Mouse (Mus musculus) hindbrain, postnatal 0 days (tissue): Measurements from ENCODE around the gene Dgcr2. TPM values are rescaled to one million over a fixed set of nuclear protein-coding genes. Genes with fewer than 3 reads are reported as not detected.

Experiments
- ATAC-seq: fragments of 200-750 bp; cut with Nextera tagmentation; 2 replicates; pipeline ENCODE4 v1.8.0; 2017; ENCODE audit warnings: mild to moderate bottlenecking, moderate TSS enrichment, moderate library complexity
- DNase-seq: peaks from one replicate; pipeline ENCODE4 v3.0.0-alpha.2; 2015; ENCODE audit warnings: low spot score
- H3K27ac ChIP-seq: fragments of 300-500 bp; sonication (generic); 2 replicates; pipeline ENCODE4 v1.5.1; 2014; ENCODE audit warnings: mild to moderate bottlenecking
- H3K27me3 ChIP-seq: fragments of 300-500 bp; sonication (generic); 2 replicates; pipeline ENCODE4 v1.6.1; 2014; ENCODE audit warnings: low read length, mixed read lengths; ENCODE audit not compliant: insufficient read depth
- H3K36me3 ChIP-seq: fragments of 300-500 bp; sonication (generic); 2 replicates; pipeline ENCODE4 v1.6.1; 2014; ENCODE audit warnings: low read length, mixed read lengths; ENCODE audit not compliant: insufficient read depth
- H3K4me1 ChIP-seq: fragments of 300-500 bp; sonication (generic); 2 replicates; pipeline ENCODE4 v1.6.1; 2014; ENCODE audit warnings: antibody characterized with exemption, low read length, mixed read lengths; ENCODE audit not compliant: insufficient read depth
- H3K4me2 ChIP-seq: fragments of 300-500 bp; sonication (generic); 2 replicates; pipeline ENCODE4 v1.6.1; 2014; ENCODE audit warnings: low read depth, mild to moderate bottlenecking, low read length, moderate library complexity, mixed read lengths
- H3K4me3 ChIP-seq: fragments of 300-500 bp; sonication (generic); 2 replicates; pipeline ENCODE4 v1.5.1; 2014; ENCODE audit warnings: low read length
- H3K9ac ChIP-seq: fragments of 300-500 bp; sonication (generic); replicated peaks from 2 replicates; pipeline ENCODE4 v1.6.1; 2014; ENCODE audit warnings: mild to moderate bottlenecking, low read length, moderate library complexity, mixed read lengths
- H3K9me3 ChIP-seq: fragments of 300-500 bp; sonication (generic); 2 replicates; pipeline ENCODE4 v1.6.1; 2016; ENCODE audit warnings: low read length, mixed read lengths
- CTCF ChIP-seq: IDR thresholded peaks from 2 replicates; pipeline ENCODE4 v1.5.1; 2016; ENCODE audit warnings: antibody characterized with exemption, control low read depth, low read depth
- WGBS: fragments of 180-500 bp; shearing (Covaris S2); extraction: QIAGEN DNeasy Blood & Tissue Kit; methylation state at CpG from one replicate; pipeline ENCODE4 v1.1.7; 2014; 5-methylcytosine and 5-hydroxymethylcytosine counted together
- polyA plus RNA-seq: library from polyadenylated mRNA; unstranded; fragments of >200 nt; fragmentation: Nextera tagmentation; extraction: Ambion mirVana; gene quantifications from 2 replicates; pipeline ENCODE4 v1.2.1, GENCODE M21; 2015
- total RNA-seq: library from RNA; depleted of rRNA; stranded (reverse); fragments of >200 nt; gene quantifications from 2 replicates; pipeline ENCODE4 v1.2.3, GENCODE M21; 2014

Dgcr2 gene
- total and polyA plus RNA-seq, 2 experiments from 2014 or later: 88.8 to 199 TPM

- TF ChIP-seq CTCF: no peak
- H3K27ac ChIP-seq: peak within 1 kb of the TSS; percentile 84
- peaks cover 11% of the 10 kb centered on the region for H3K4me1 ChIP-seq
- under 1% methylated on average over 47 of the region's 47 CpGs for WGBS
- H3K27me3 ChIP-seq: no peaks in the 10 kb centered on the region
- H3K9ac ChIP-seq: peak within 1 kb of the TSS; percentile 81
- peaks cover 15% of the 10 kb centered on the region; the same call in 1 of the 2 replicates for H3K36me3 ChIP-seq
- ATAC-seq (peak; percentile 74), DNase-seq (peak; percentile 83)
- H3K4me3 ChIP-seq: peak within 1 kb of the TSS; percentile 85
- peak within 1 kb of the TSS; percentile 80 for H3K4me2 ChIP-seq
- no peaks in the 10 kb centered on the region for H3K9me3 ChIP-seq
These were observed 29.8 kb upstream of the Dgcr2 start, which contains the start of gene Slc25a1 for GRCm38 (mm10) chr16:17928087-17928580. Gene Slc25a1 (minus strand): TSS chr16:17928219.

GRCm38 (mm10) chr16:17927351-17928082 lies 29.2 kb upstream of the Dgcr2 start:
- peaks cover 15% of the 10 kb centered on the region; the same call in 1 of the 2 replicates for H3K36me3 ChIP-seq
- no peak for TF ChIP-seq CTCF
- H3K9ac ChIP-seq: peak overlapping the region; percentile 81
- DNase-seq: peak; percentile 56
- ATAC-seq: peak; percentile 38
- H3K4me3 ChIP-seq: peak overlapping the region; percentile 85
- peak overlapping the region; percentile 80 for H3K4me2 ChIP-seq
- H3K4me1 ChIP-seq: peaks cover 14% of the 10 kb centered on the region
- under 1% methylated on average over 71 of the region's 72 CpGs for WGBS
- H3K27ac ChIP-seq: peak overlapping the region; percentile 84
- no peaks in the 10 kb centered on the region for H3K9me3 ChIP-seq
- no peaks in the 10 kb centered on the region for H3K27me3 ChIP-seq

- ATAC-seq (peak; percentile 24), DNase-seq (peak; percentile 41)
- Histone ChIP-seq H3K36me3 (peaks cover 15% of the 10 kb centered on the region; the same call in 1 of the 2 replicates), H3K9me3 (no peaks in the 10 kb centered on the region), H3K4me3 (peak overlapping the region; percentile 58), H3K4me1 (peaks cover 18% of the 10 kb centered on the region), H3K27ac (peak overlapping the region; percentile 90), H3K27me3 (no peaks in the 10 kb centered on the region), H3K9ac (peak overlapping the region; percentile 72), H3K4me2 (peak overlapping the region; percentile 98)
- 1% methylated on average over 14 of the region's 14 CpGs for WGBS
- no peak for TF ChIP-seq CTCF
These were observed 23.8 kb upstream of the Dgcr2 start for GRCm38 (mm10) chr16:17922163-17922538.

GRCm38 (mm10) chr16:17921325-17922162 lies 23.2 kb upstream of the Dgcr2 start:
- peak; percentile 77 for TF ChIP-seq CTCF
- H3K27ac ChIP-seq: peak overlapping the region; percentile 90
- 2% methylated on average over 46 of the region's 47 CpGs for WGBS
- no peaks in the 10 kb centered on the region for H3K9me3 ChIP-seq
- peaks cover 15% of the 10 kb centered on the region; the same call in 1 of the 2 replicates for H3K36me3 ChIP-seq
- peak; percentile 97 for ATAC-seq
- peaks cover 12% of the 10 kb centered on the region for H3K4me1 ChIP-seq
- H3K27me3 ChIP-seq: peaks cover 3% of the 10 kb centered on the region
- H3K4me3 ChIP-seq: peak overlapping the region; percentile 58
- DNase-seq: peak; percentile 100
- peak overlapping the region; percentile 72 for H3K9ac ChIP-seq
- peak overlapping the region; percentile 98 for H3K4me2 ChIP-seq

GRCm38 (mm10) chr16:17920586-17920985 lies 22.2 kb upstream of the Dgcr2 start:
- H3K27me3 ChIP-seq: peaks cover 13% of the 10 kb centered on the region
- H3K27ac ChIP-seq: 0 out of 2 replicates have a peak overlapping the region, but pooled peaks have one; percentile 90
- no peaks in the 10 kb centered on the region for H3K9me3 ChIP-seq
- H3K4me2 ChIP-seq: peak overlapping the region; percentile 98; the same call in 1 of the 2 replicates
- no peak overlapping the region for H3K4me3 ChIP-seq
- H3K9ac ChIP-seq: peak overlapping the region; percentile 21; the same call in 1 of the 2 replicates
- WGBS: 14% methylated on average over 20 of the region's 20 CpGs
- H3K36me3 ChIP-seq: peaks cover 9% of the 10 kb centered on the region; the same call in 1 of the 2 replicates
- DNase-seq (no peak), ATAC-seq (no peak)
- peaks cover 7% of the 10 kb centered on the region; the same call in 1 of the 2 replicates for H3K4me1 ChIP-seq
- no peak for TF ChIP-seq CTCF
